26 mouse cellular contexts compared by ENCODE assay signal in genomic region chr19:23810976-23811375, GRCm38 (mm10). TPM values are rescaled to one million over a fixed set of nuclear protein-coding genes. Genes with fewer than 3 reads are reported as not detected.
DNase-seq lines count a peak whose midpoint lies in the region; ATAC-seq lines count a peak whose summit lies in the region.
"Had no signal": no experiment of that assay in that cellular context is flagged by ENCODE, and none has a peak within 500 bp of the region (broad histone marks: within the 10 kb centered on the region; RNA-seq: fewer than 3 reads in every experiment).

No protein-coding gene starts in this region.

- peaks cover 14% of the 10 kb centered on the region; the same call in 1 of the 2 replicates for H3K4me1 ChIP-seq in hindbrain, embryonic 15.5 days (replicated peaks)
- H3K4me1 ChIP-seq in hindbrain, embryonic 11.5 days (replicated peaks; ENCODE audit: control insufficient read depth, insufficient read depth, low read length): no peaks in the 10 kb centered on the region
- H3K4me1 ChIP-seq in kidney, embryonic 16.5 days (ENCODE audit: insufficient read depth, low read length): peaks cover 18% of the 10 kb centered on the region
- H3K4me1 ChIP-seq: embryonic facial prominence, embryonic 12.5 days; embryonic facial prominence, embryonic 15.5 days; forebrain, embryonic 12.5 days; intestine, embryonic 15.5 days had no signal

- H3K4me3 ChIP-seq in hindbrain, embryonic 15.5 days: no peak overlapping the region
- no peak overlapping the region for H3K4me3 ChIP-seq in hindbrain, embryonic 11.5 days (ENCODE audit: low read depth, low read length)
- H3K4me3 ChIP-seq in kidney, embryonic 16.5 days (ENCODE audit: low read length): no peak overlapping the region
- H3K4me3 ChIP-seq: embryonic facial prominence, embryonic 12.5 days; embryonic facial prominence, embryonic 15.5 days; forebrain, embryonic 12.5 days; forebrain, embryonic 15.5 days; heart, adult 2 months; heart, embryonic 10.5 days; heart, embryonic 13.5 days; hindbrain, embryonic 13.5 days; intestine, embryonic 15.5 days had no signal

- ATAC-seq in hindbrain, embryonic 15.5 days (ENCODE audit: low FRiP score, low read depth): 0 out of 2 replicates have a peak, but pooled peaks have one; percentile 21
- ATAC-seq in hindbrain, embryonic 11.5 days (ENCODE audit: low FRiP score): no peak
- 0 out of 2 replicates have a peak, but pooled peaks have one; percentile 41 for ATAC-seq in kidney, embryonic 16.5 days (ENCODE audit: low FRiP score, low TSS enrichment)
- ATAC-seq: forebrain, embryonic 15.5 days; intestine, embryonic 15.5 days; Patski had no signal

- DNase-seq in hindbrain, embryonic 11.5 days (ENCODE audit: low spot score): no peak
- DNase-seq in kidney, adult 8-10 months: no peak
- DNase-seq in retina, embryonic 14.5 days (ENCODE audit: low spot score): peak; percentile 80
- DNase-seq in T-cell, adult 2 months (ENCODE audit: low spot score): no peak
- DNase-seq: adrenal gland, adult 2 months; adrenal gland, postnatal 14 days; B cell, adult 2 months; cerebellum, adult 11 months; cerebellum, adult 2 months; cerebellum, adult 9-11 months; cerebellum, postnatal 25 days; gastrocnemius, postnatal 25 days; heart, adult 2 months had no signal

- no peaks in the 10 kb centered on the region for H3K9me3 ChIP-seq in hindbrain, embryonic 15.5 days
- no peaks in the 10 kb centered on the region for H3K9me3 ChIP-seq in hindbrain, embryonic 11.5 days (ENCODE audit: control insufficient read depth, low read length)
- H3K9me3 ChIP-seq in kidney, embryonic 16.5 days (ENCODE audit: low read length): no peaks in the 10 kb centered on the region
- H3K9me3 ChIP-seq: embryonic facial prominence, embryonic 12.5 days; embryonic facial prominence, embryonic 15.5 days; forebrain, embryonic 12.5 days; forebrain, embryonic 15.5 days; G1E; heart, embryonic 10.5 days; heart, embryonic 13.5 days; hindbrain, embryonic 13.5 days; intestine, embryonic 15.5 days had no signal

- no peak overlapping the region for H3K27ac ChIP-seq in hindbrain, embryonic 15.5 days (replicated peaks)
- no peak overlapping the region for H3K27ac ChIP-seq in hindbrain, embryonic 11.5 days (ENCODE audit: low read depth, low read length)
- H3K27ac ChIP-seq in kidney, embryonic 16.5 days (ENCODE audit: low read length): no peak overlapping the region
- H3K27ac ChIP-seq: embryonic facial prominence, embryonic 12.5 days; embryonic facial prominence, embryonic 15.5 days; forebrain, embryonic 12.5 days; forebrain, embryonic 15.5 days; heart, adult 2 months; heart, embryonic 10.5 days; heart, embryonic 13.5 days; hindbrain, embryonic 13.5 days; intestine, embryonic 15.5 days had no signal

- no peak overlapping the region for H3K9ac ChIP-seq in hindbrain, embryonic 15.5 days
- H3K9ac ChIP-seq in hindbrain, embryonic 11.5 days (ENCODE audit: low read depth, low read length): no peak overlapping the region
- H3K9ac ChIP-seq in kidney, embryonic 16.5 days (replicated peaks; ENCODE audit: low read length): no peak overlapping the region
- H3K9ac ChIP-seq: embryonic facial prominence, embryonic 12.5 days; embryonic facial prominence, embryonic 15.5 days; forebrain, embryonic 12.5 days; forebrain, embryonic 15.5 days; heart, embryonic 13.5 days; hindbrain, embryonic 13.5 days; intestine, embryonic 15.5 days had no signal

- no peak overlapping the region for H3K4me2 ChIP-seq in hindbrain, embryonic 15.5 days
- no peak overlapping the region for H3K4me2 ChIP-seq in hindbrain, embryonic 11.5 days (replicated peaks; ENCODE audit: low read depth, low read length)
- H3K4me2 ChIP-seq in kidney, embryonic 16.5 days (replicated peaks; ENCODE audit: low read depth, low read length): no peak overlapping the region
- H3K4me2 ChIP-seq: embryonic facial prominence, embryonic 12.5 days; embryonic facial prominence, embryonic 15.5 days; forebrain, embryonic 12.5 days; forebrain, embryonic 15.5 days; heart, embryonic 13.5 days; hindbrain, embryonic 13.5 days; intestine, embryonic 15.5 days had no signal

- no peaks in the 10 kb centered on the region for H3K27me3 ChIP-seq in hindbrain, embryonic 15.5 days
- H3K27me3 ChIP-seq in hindbrain, embryonic 11.5 days (ENCODE audit: control insufficient read depth, insufficient read depth, low read length): no peaks in the 10 kb centered on the region
- H3K27me3 ChIP-seq in kidney, embryonic 16.5 days (ENCODE audit: insufficient read depth, low read length): no peaks in the 10 kb centered on the region
- H3K27me3 ChIP-seq: CH12.LX; embryonic facial prominence, embryonic 12.5 days; embryonic facial prominence, embryonic 15.5 days; forebrain, embryonic 12.5 days; forebrain, embryonic 15.5 days; heart, embryonic 13.5 days; hindbrain, embryonic 13.5 days; intestine, embryonic 15.5 days had no signal

- 79% methylated on average over 5 of the region's 5 CpGs for WGBS in hindbrain, embryonic 15.5 days
- 82% methylated on average over 5 of the region's 5 CpGs for WGBS in hindbrain, embryonic 11.5 days
- 55% methylated on average over 5 of the region's 5 CpGs for WGBS in kidney, embryonic 16.5 days

- H3K36me3 ChIP-seq in hindbrain, embryonic 15.5 days: no peaks in the 10 kb centered on the region
- no peaks in the 10 kb centered on the region for H3K36me3 ChIP-seq in hindbrain, embryonic 11.5 days (ENCODE audit: control insufficient read depth, insufficient read depth, low read length)
- no peaks in the 10 kb centered on the region for H3K36me3 ChIP-seq in kidney, embryonic 16.5 days (ENCODE audit: insufficient read depth, low read length)
- H3K36me3 ChIP-seq: embryonic facial prominence, embryonic 12.5 days; embryonic facial prominence, embryonic 15.5 days; forebrain, embryonic 12.5 days; forebrain, embryonic 15.5 days; G1E; heart, embryonic 10.5 days; heart, embryonic 13.5 days; hindbrain, embryonic 13.5 days; intestine, embryonic 15.5 days had no signal

RNA-seq across cellular contexts. Expression of gene Apba1, which starts 52.3 kb away (rescaled TPM):
- polyA plus RNA-seq in hindbrain, embryonic 15.5 days (2015; fragmentation: Nextera tagmentation; extraction: Ambion mirVana): 14.1 and 15.8 TPM in 2 replicates
- polyA plus RNA-seq in hindbrain, embryonic 11.5 days (2014; fragmentation: Nextera tagmentation; extraction: Ambion mirVana): 2.6 TPM in 2 replicates
- 0.91 and 1.1 TPM in 2 replicates for polyA plus RNA-seq in kidney, embryonic 16.5 days (2015; fragmentation: Nextera tagmentation; extraction: Ambion mirVana)
- polyA plus RNA-seq: G1E had no signal
